Mouse (Mus musculus) C2C12 (cell line): ENCODE data around the gene Zfp831. TPM values are rescaled to one million over a fixed set of nuclear protein-coding genes. Genes with fewer than 3 reads are reported as not detected.

Experiments
- H3K27me3 ChIP-seq: one replicate; pipeline ENCODE4 v1.6.1; 2011; ENCODE audit not compliant: control insufficient read depth, insufficient read depth, insufficient read length
- H3K36me3 ChIP-seq: one replicate; pipeline ENCODE4 v1.6.1; 2011; ENCODE audit not compliant: control insufficient read depth, insufficient read depth
- H3K4me3 ChIP-seq: one replicate; pipeline ENCODE4 v1.5.1; 2011; ENCODE audit warnings: mild to moderate bottlenecking, control low read depth; ENCODE audit not compliant: poor library complexity, insufficient read depth, severe bottlenecking
- H3K79me2 ChIP-seq: one replicate; pipeline ENCODE4 v1.6.1; 2011; ENCODE audit not compliant: control insufficient read depth, insufficient read depth
- H3K79me3 ChIP-seq: one replicate; pipeline ENCODE4 v1.6.1; 2011; ENCODE audit warnings: low read depth, control low read depth
- H3ac ChIP-seq: one replicate; pipeline ENCODE3; 2011; ENCODE audit warnings: low read depth; ENCODE audit not compliant: control insufficient read depth, insufficient read length
- CEBPB ChIP-seq: IDR thresholded peaks from one replicate; pipeline ENCODE4 v1.6.1; 2011; ENCODE audit warnings: low read depth, mild to moderate bottlenecking, control low read depth, moderate library complexity
- CTCF ChIP-seq: IDR thresholded peaks from one replicate; pipeline ENCODE4 v1.5.1; 2011; ENCODE audit not compliant: control insufficient read depth, insufficient read depth, insufficient read length
- FOSL1 ChIP-seq: IDR thresholded peaks from one replicate; pipeline ENCODE4 v1.8.0; 2011; ENCODE audit warnings: mild to moderate bottlenecking, low read length; ENCODE audit not compliant: poor library complexity, insufficient read depth, severe bottlenecking
- MAX ChIP-seq: IDR thresholded peaks from one replicate; pipeline ENCODE4 v1.6.1; 2011; ENCODE audit warnings: mild to moderate bottlenecking, control low read depth
- MYOD1 ChIP-seq: IDR thresholded peaks from one replicate; pipeline ENCODE4 v1.6.1; 2011; ENCODE audit warnings: low read depth; ENCODE audit not compliant: control insufficient read depth, insufficient read length
- MYOG ChIP-seq: IDR thresholded peaks from one replicate; pipeline ENCODE4 v1.6.1; 2011; ENCODE audit not compliant: control insufficient read depth, insufficient read length; ENCODE audit errors: extremely low read depth
- USF1 ChIP-seq: IDR thresholded peaks from one replicate; pipeline ENCODE4 v1.6.1; 2011; ENCODE audit warnings: low read depth, mild to moderate bottlenecking, control low read depth, moderate library complexity
- polyA plus RNA-seq: library from polyadenylated mRNA; unstranded; fragments of >200 nt; fragmentation: generic; extraction: Trizol; gene quantifications from one replicate; pipeline ENCODE4 v1.2.1, GENCODE M21; 2012; ENCODE audit warnings: missing spikeins

The Zfp831 gene
- polyA plus RNA-seq, 1 experiment, result not detected

DNA sequence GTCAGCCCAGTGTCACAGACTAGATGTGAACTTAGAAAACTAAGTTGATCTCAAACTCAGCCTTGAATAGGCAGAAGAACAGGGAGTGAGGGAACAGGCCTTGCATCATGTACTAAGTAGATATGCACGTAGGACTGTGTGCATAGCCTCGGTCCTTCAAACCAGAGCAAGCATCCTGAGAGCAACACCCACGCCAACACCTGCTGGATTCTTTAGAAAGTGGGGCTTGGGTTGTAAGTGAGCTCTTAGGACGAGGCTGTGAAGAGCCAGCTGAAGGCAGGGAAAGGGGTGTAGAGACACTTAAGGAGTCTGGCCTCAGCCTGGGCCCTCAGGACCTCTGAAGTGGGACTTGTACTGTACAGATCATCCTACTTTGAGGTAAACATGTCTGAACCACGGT lies 12.0 kb downstream of the Zfp831 start:
- Histone ChIP-seq H3K36me3 (no peaks in the 10 kb centered on the region), H3K27me3 (peaks cover 5% of the 10 kb centered on the region), H3K79me3 (no peaks in the 10 kb centered on the region), H3ac (no peak overlapping the region), H3K79me2 (no peaks in the 10 kb centered on the region), H3K4me3 (no peak overlapping the region)
- TF ChIP-seq CTCF (no peak), MAX (no peak), MYOD1 (no peak), CEBPB (no peak), MYOG (no peak), FOSL1 (no peak), USF1 (no peak)

DNA sequence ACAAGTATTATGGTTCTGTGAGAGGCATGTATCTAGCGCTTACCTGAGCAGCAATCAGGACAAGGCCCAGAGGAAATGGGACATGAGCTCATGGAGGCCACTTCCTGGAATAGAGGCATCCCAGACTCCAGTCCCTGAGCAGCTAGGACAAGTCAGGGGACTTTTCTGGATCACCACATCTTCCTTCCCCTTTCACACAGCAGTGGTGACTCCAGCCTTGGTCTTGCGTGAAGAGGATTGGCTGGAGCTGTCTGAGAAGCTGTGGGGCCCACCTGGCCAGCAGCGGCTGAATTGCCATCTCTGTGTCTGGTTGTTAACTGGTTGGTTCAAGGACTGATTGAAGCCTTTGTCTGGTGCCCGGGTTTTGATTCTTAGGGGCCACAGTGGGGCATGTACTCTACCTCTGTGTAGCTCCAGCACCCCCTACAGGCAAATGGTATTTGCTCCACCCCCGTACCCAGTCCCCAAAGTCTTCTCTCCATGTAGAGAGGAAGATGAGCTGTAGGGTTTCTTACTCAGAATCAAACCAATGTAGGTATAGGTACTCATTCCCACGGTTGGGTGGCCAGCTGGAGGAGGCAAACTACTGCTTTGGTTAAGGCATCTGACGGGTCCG lies 15.0 kb downstream of the Zfp831 start:
- Histone ChIP-seq H3K36me3 (no peaks in the 10 kb centered on the region), H3K79me3 (no peaks in the 10 kb centered on the region), H3K4me3 (no peak overlapping the region), H3K27me3 (peaks cover 9% of the 10 kb centered on the region), H3ac (no peak overlapping the region), H3K79me2 (no peaks in the 10 kb centered on the region)
- TF ChIP-seq USF1 (no peak), CEBPB (no peak), MAX (no peak), MYOG (no peak), MYOD1 (no peak), CTCF (no peak), FOSL1 (no peak)

DNA sequence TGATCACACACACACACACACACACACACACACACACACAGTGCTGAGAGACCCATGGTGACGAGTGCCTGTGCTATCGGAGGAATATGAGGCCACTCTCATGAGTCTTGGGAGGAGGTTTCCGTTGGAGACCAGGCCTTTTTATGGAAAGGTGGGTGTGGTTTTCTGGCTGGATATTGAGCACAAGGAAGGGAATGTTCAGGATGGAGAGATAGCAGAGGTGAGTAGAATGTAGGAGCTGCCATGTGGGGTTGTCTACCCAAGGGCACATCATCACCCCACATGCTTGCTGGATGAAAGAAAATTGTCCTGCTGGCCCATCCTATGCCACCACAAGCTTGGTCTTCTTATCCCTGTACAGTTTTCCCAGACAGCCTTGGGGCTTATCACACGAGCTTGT lies 16.5 kb downstream of the Zfp831 start:
- Histone ChIP-seq H3K27me3 (peaks cover 4% of the 10 kb centered on the region), H3K4me3 (no peak overlapping the region), H3K79me2 (no peaks in the 10 kb centered on the region), H3ac (no peak overlapping the region), H3K36me3 (no peaks in the 10 kb centered on the region), H3K79me3 (no peaks in the 10 kb centered on the region)
- no peak for TF ChIP-seq MYOG
- TF ChIP-seq FOSL1, result no peak
- TF ChIP-seq MYOD1, result no peak
- TF ChIP-seq CTCF, result no peak
- TF ChIP-seq MAX, result no peak

DNA sequence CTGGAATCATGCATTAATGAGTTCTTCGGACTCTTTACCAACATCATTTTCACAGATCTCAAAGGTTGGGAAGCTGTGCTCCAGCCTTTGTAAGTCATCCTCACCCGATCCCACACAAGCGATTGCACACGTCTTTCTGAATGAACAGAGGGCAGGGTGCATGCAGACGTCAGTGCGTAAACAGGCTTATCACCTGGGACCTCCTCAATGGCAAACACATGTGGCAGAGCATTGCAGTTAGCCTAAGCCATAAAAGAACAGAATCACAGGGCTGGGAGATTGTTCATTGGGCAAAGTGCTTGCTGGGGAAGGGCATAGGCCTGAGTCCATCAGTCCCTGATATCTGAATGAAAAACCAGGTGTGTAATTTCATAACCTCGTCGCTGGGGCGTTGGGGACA lies 17.0 kb downstream of the Zfp831 start:
- Histone ChIP-seq H3K4me3 (no peak overlapping the region), H3K79me2 (no peaks in the 10 kb centered on the region), H3K79me3 (no peaks in the 10 kb centered on the region), H3K27me3 (peaks cover 4% of the 10 kb centered on the region), H3K36me3 (no peaks in the 10 kb centered on the region), H3ac (no peak overlapping the region)
- TF ChIP-seq CEBPB (no peak), MAX (no peak), FOSL1 (no peak), MYOD1 (no peak), CTCF (no peak), MYOG (no peak), USF1 (no peak)

DNA sequence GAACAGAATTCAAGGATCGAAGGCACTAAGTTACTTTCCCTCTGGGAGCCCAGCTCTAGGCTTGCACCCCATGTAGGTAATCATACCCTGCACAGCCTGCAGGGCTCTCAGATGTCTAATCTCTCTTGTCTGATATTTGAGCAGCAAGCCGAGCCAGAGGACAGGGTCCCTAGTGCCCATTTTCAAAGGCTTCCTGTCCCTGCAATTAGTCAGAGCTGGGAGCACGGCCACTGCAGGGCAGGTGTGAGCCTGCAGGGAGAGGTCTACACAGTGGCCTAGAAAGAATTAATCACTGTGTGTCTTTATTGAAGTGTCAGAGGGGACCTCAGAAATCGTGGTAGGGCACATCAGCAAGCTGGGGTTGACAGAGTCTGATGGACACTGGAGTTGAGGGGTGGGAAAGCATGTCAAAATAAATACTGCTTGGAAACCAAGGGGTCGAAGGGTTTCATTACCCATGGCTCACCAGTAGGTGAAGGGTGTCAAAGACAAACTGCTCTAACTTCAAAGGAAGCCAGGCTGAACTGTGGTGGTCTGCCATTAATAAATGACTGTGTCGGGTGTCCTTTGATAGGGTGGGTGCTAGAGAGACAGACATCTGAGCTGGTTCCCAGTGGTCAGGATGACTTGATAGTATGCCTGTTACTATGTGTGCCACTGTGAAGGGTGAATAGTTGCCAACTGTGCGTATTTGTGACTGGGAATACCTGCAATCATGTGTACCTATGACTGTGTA lies 18.3 kb downstream of the Zfp831 start:
- Histone ChIP-seq H3K79me3 (no peaks in the 10 kb centered on the region), H3K79me2 (no peaks in the 10 kb centered on the region), H3K36me3 (no peaks in the 10 kb centered on the region), H3ac (no peak overlapping the region), H3K4me3 (no peak overlapping the region), H3K27me3 (peaks cover 4% of the 10 kb centered on the region)
- no peak for TF ChIP-seq FOSL1

DNA sequence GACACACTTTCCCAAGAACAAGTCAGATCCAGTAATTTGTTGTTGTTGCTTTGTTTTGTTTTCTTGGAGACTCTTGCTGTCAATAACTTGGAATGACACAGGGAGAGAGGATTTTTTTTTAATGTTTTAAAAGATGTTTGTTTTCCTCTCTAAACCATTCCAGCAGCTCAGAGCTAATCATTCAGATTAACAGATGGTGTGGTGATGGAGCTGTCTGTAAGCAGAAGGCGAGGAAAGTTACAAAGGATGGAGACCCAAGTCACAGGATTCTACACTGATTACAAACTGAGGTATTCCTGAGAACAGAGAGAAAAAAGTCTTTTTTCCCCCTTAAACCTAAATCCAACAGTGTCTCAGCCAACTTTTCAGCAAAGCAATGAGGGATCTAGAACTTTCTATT lies 19.3 kb downstream of the Zfp831 start:
- Histone ChIP-seq H3K27me3 (peaks cover 4% of the 10 kb centered on the region), H3K79me3 (no peaks in the 10 kb centered on the region), H3K36me3 (no peaks in the 10 kb centered on the region), H3ac (no peak overlapping the region), H3K4me3 (no peak overlapping the region), H3K79me2 (no peaks in the 10 kb centered on the region)
- TF ChIP-seq MYOD1 (no peak), CEBPB (no peak), FOSL1 (no peak), USF1 (no peak), CTCF (no peak), MAX (no peak), MYOG (no peak)
